Mouse (Mus musculus) C3H10T1/2 (cell line): ENCODE data around the gene Cybc1. TPM values are rescaled to one million over a fixed set of nuclear protein-coding genes. Genes with fewer than 3 reads are reported as not detected.

Experiments used
- polyA plus RNA-seq, 2 experiments: library from polyadenylated mRNA; unstranded; fragments of >200 nt; fragmentation: generic; extraction: Trizol; gene quantifications; one replicate each; pipeline ENCODE4 v1.2.1; 2012; ENCODE audit warnings: missing spikeins in 2 of 2

The Cybc1 gene
- 10 to 100 TPM; 12.7 to 49.8 TPM for polyA plus RNA-seq

DNA sequence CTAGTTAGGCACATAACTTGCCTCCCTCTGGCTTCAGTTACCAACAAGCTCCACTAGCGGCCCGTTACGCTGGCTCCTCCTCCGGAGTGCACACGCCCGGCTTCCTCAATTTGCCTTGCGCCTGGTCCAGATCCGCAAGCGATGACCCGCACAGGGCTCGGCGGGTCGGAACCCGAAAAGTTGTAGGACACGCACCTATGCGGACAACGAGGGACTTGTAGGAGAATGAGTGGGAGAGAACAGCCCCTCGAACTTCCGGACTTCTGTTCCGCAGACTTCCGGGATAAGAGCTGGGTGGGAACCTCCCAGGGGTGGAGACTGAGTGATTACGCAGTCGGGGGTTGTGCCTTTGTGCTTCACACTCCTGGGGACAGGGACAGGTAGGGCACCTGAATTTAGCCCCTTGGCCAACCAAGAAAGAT lies at the start of gene Cybc1:
Cybc1 (minus strand) TSS at position 305 of the 422 bp plus-strand sequence.

DNA sequence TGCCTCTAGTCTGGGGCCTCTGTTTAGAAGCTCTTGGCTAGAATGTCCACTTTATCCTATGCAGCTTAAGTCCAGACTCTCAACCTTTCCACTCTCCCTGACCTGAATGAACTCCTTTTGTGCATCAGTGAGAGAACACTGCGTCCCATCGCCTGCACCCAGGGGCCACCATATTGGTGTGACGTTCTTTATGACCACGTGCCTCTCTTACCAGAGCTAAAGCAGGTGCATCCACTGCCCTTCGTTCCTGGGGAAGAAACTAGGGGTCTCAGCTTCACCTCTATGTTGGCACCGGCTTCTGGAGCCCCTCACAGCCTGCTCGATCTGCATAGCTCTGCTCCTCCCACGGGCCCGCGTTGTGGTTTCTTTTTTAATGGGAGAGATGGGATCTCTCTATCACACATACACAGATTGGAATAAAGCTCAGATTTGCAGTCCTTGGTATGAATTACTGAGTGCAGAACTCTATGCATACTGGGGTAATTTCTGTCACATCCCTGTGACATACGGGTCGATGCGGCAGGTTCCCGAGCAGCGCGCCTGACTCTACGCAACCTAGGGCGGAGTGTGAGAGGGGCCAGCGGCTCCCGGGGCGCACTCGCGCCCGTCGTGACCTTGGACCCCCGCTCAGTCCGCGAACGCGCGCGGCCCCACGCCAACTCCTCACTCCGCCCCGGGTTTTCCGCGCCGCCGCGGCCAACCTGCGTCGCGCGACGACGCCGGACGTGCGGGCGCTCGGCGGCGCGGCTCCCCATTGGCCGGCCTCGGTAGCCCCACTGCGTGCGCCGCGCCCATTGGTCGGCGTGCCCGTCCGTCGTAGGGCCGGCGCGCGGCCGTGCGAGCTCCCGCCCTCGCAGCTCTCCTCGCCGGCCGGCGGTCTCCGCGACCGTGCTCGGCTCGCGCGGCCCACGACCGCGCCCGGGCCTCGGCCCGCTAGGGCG lies 30.3 kb upstream of the Cybc1 start, which contains the start of gene Foxk2:
Foxk2 (plus strand) TSS at position 831 of the 941 bp plus-strand sequence.

DNA sequence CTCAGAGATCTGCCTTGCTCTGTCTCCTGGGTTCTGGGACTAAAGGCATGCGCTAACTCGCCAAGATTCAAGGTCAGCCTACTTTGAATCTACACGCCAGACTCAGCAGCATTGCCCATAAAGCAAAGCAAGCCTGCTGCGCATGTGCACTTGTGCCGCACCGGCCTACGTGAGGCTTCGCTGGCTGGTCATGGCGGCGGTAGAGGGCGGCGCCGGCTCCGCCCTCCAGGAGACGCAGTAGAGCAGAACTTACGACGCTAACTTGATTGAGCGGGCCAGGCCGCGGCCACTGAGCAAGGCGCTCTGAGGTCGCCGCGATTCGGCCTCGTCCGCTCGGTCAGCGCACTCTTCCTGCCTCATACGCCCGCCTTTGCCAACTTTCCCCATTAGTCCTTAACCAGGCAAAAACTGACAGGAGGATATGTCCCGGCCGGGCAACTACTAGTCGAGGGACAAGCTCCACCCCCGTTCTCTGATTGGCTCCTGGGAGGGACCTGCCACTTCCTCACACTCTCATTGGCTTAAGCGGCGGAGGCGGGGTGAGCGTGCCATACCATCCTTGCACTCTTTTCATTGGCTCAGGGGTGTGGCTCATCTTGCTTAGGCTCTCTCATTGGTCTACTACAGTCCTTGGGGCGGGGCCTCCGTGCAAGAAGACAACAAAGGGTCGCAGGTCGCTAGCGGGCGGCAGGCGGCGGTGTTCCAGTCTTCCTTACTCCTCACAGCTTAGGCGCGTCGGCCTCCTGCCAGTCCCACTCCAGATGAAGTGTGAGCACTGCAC lies 7.6 kb upstream of the Cybc1 start, which contains the start of gene Narf:
Narf (plus strand) TSS at position 690 of the 781 bp plus-strand sequence.

DNA sequence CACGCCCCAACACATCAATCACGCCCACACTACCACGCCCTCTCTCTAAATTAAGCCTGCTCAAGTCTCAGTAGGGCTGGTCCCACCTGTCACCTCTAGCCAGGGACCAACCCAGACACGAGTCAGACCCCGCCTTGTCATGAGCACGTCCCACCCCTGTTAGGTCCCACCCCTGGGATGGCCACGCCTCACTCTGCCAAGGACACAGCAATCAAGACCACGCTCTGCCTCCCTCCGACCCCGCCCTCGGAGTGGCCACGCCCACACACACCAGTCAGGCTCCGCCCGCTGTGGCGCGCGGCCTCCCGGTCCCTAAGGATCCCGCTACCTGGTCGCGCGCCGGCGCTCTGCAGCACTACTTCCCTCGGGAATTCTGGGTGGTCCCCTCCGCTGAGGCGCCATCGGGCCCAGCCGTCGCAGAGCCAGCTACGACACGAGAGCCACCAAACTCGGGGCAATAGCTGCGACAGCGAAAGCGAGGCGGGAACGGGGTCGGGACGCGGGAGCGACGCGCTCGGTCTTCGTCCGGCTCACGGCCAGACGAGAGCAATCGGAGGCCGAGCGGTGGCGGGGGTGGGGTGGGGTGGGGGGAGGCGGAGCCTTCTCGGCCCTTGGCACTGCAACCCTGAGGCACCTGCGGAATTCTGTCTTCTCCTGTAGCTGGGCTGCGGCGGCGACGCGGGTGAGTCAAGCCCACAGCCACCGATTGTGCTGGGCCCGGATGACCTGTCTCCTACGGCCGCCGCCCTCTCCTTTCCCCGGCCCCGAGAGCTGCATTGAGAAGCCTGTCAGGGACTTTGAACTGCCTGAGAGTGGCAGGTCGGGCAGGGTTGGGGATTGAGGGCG lies 24.7 kb downstream of the Cybc1 start, which contains the start of the genes Hexdc and Ogfod3:
Hexdc (plus strand) TSS at position 273 of the 846 bp plus-strand sequence.
Ogfod3 (minus strand) TSS at position 551 of the 846 bp plus-strand sequence.

Other genes with a start within 250 kb of the Cybc1 start
- gene Csnk1d, start 238.0 kb downstream of the Cybc1 start, polyA plus RNA-seq, result 100 to 1,000 TPM in 1 of 2 experiments, 10 to 100 TPM in 1; 48.0 to 125 TPM
- under 1 TPM in 1 of 2 experiments, not detected in 1; 0.06 TPM for gene Cd7, start 189.9 kb downstream of the Cybc1 start, polyA plus RNA-seq
- not detected for gene Sectm1b, start 165.8 kb downstream of the Cybc1 start, polyA plus RNA-seq
- under 1 TPM in 1 of 2 experiments, not detected in 1; 0.07 TPM for gene Sectm1a, start 148.1 kb downstream of the Cybc1 start, polyA plus RNA-seq
- gene Tex19.2, start 110.6 kb downstream of the Cybc1 start, polyA plus RNA-seq, result under 1 TPM in 1 of 2 experiments, not detected in 1; 0.02 TPM
- not detected for gene Tex19.1, start 83.2 kb downstream of the Cybc1 start, polyA plus RNA-seq
- gene Uts2r, start 69.1 kb downstream of the Cybc1 start, polyA plus RNA-seq, result not detected
- gene Hexdc, start 24.9 kb downstream of the Cybc1 start, polyA plus RNA-seq, result 10 to 100 TPM in 1 of 2 experiments, 1 to 10 TPM in 1; 7.1 to 18.4 TPM
- gene Ogfod3, start 24.6 kb downstream of the Cybc1 start, polyA plus RNA-seq, result 10 to 100 TPM; 16.4 to 16.7 TPM
- 10 to 100 TPM in 1 of 2 experiments, 1 to 10 TPM in 1; 2.2 to 22.5 TPM for gene Narf, start 7.9 kb upstream of the Cybc1 start, polyA plus RNA-seq
- 10 to 100 TPM; 13.2 to 23.6 TPM for gene Foxk2, start 30.7 kb upstream of the Cybc1 start, polyA plus RNA-seq
- 10 to 100 TPM; 27.4 to 72.2 TPM for gene Wdr45b, start 125.1 kb upstream of the Cybc1 start, polyA plus RNA-seq
- gene Rab40b, start 158.9 kb upstream of the Cybc1 start, polyA plus RNA-seq, result 10 to 100 TPM in 1 of 2 experiments, under 1 TPM in 1; 0.19 to 11.7 TPM
- 10 to 100 TPM in 1 of 2 experiments, 1 to 10 TPM in 1; 1.3 to 15.0 TPM for gene Fn3krp, start 192.1 kb upstream of the Cybc1 start, polyA plus RNA-seq
- under 1 TPM; 0.08 to 0.13 TPM for gene Fn3k, start 205.6 kb upstream of the Cybc1 start, polyA plus RNA-seq
- 100 to 1,000 TPM in 1 of 2 experiments, 10 to 100 TPM in 1; 75.8 to 127 TPM for gene Tbcd, start 222.6 kb upstream of the Cybc1 start, polyA plus RNA-seq